Mouse (Mus musculus): Measurements from ENCODE around the gene Laptm5. TPM values are rescaled to one million over a fixed set of nuclear protein-coding genes. Genes with fewer than 3 reads are reported as not detected.

The Laptm5 gene
- total RNA-seq (2015; ENCODE audit: low replicate concordance) = 171 and 179 TPM in 2 replicates
- 42.5 and 62.7 TPM in 2 replicates for total RNA-seq (2017; ENCODE audit: low replicate concordance)

GRCm38 (mm10) chr4:130913077-130913476, at the start of gene Laptm5:
Gene Laptm5, plus strand, starts transcription at chr4:130913125.
- ATAC-seq (replicated peaks; ENCODE audit: low FRiP score, poor library complexity, severe bottlenecking) = no peak

GRCm38 (mm10) chr4:130865460-130865859, 47.5 kb upstream of the Laptm5 start:
- ATAC-seq (replicated peaks; ENCODE audit: low FRiP score, poor library complexity, severe bottlenecking) = no peak

- no peak for ATAC-seq (replicated peaks; ENCODE audit: low FRiP score, poor library complexity, severe bottlenecking)
These were observed 47.0 kb upstream of the Laptm5 start for GRCm38 (mm10) chr4:130865901-130866371.

- ATAC-seq (replicated peaks; ENCODE audit: low FRiP score, poor library complexity, severe bottlenecking) = no peak
These were observed 45.0 kb upstream of the Laptm5 start for GRCm38 (mm10) chr4:130867940-130868339.

- no peak for ATAC-seq (replicated peaks; ENCODE audit: low FRiP score, poor library complexity, severe bottlenecking)
These were observed 44.1 kb upstream of the Laptm5 start for GRCm38 (mm10) chr4:130868803-130869202.

GRCm38 (mm10) chr4:130872414-130872813, 40.5 kb upstream of the Laptm5 start:
- no peak for ATAC-seq (replicated peaks; ENCODE audit: low FRiP score, poor library complexity, severe bottlenecking)

- no peak for ATAC-seq (replicated peaks; ENCODE audit: low FRiP score, poor library complexity, severe bottlenecking)
These were observed 39.5 kb upstream of the Laptm5 start for GRCm38 (mm10) chr4:130873440-130873839.

- ATAC-seq (replicated peaks; ENCODE audit: low FRiP score, poor library complexity, severe bottlenecking) = no peak
These were observed 38.3 kb upstream of the Laptm5 start for GRCm38 (mm10) chr4:130874601-130875000.

GRCm38 (mm10) chr4:130876016-130876726, 36.8 kb upstream of the Laptm5 start:
- no peak for ATAC-seq (replicated peaks; ENCODE audit: low FRiP score, poor library complexity, severe bottlenecking)

- 0 out of 2 replicates have a peak, but pooled peaks have one; percentile 59 for ATAC-seq (replicated peaks; ENCODE audit: low FRiP score, poor library complexity, severe bottlenecking)
These were observed 34.5 kb upstream of the Laptm5 start for GRCm38 (mm10) chr4:130878273-130879047.

GRCm38 (mm10) chr4:130879048-130879384, 33.9 kb upstream of the Laptm5 start:
- no peak for ATAC-seq (replicated peaks; ENCODE audit: low FRiP score, poor library complexity, severe bottlenecking)

GRCm38 (mm10) chr4:130881336-130881735, 31.6 kb upstream of the Laptm5 start:
- ATAC-seq (replicated peaks; ENCODE audit: low FRiP score, poor library complexity, severe bottlenecking) = no peak

GRCm38 (mm10) chr4:130882762-130883161, 30.2 kb upstream of the Laptm5 start:
- no peak for ATAC-seq (replicated peaks; ENCODE audit: low FRiP score, poor library complexity, severe bottlenecking)

GRCm38 (mm10) chr4:130883820-130884533, 28.9 kb upstream of the Laptm5 start:
- ATAC-seq (replicated peaks; ENCODE audit: low FRiP score, poor library complexity, severe bottlenecking) = no peak

GRCm38 (mm10) chr4:130887148-130887745, 25.7 kb upstream of the Laptm5 start:
- ATAC-seq (replicated peaks; ENCODE audit: low FRiP score, poor library complexity, severe bottlenecking) = no peak

- no peak for ATAC-seq (replicated peaks; ENCODE audit: low FRiP score, poor library complexity, severe bottlenecking)
These were observed 23.0 kb upstream of the Laptm5 start for GRCm38 (mm10) chr4:130889777-130890510.

- no peak for ATAC-seq (replicated peaks; ENCODE audit: low FRiP score, poor library complexity, severe bottlenecking)
These were observed 22.4 kb upstream of the Laptm5 start for GRCm38 (mm10) chr4:130890511-130890840.

GRCm38 (mm10) chr4:130892001-130892587, 20.8 kb upstream of the Laptm5 start:
- peak; percentile 71; the same call in 1 of the 2 replicates for ATAC-seq (replicated peaks; ENCODE audit: low FRiP score, poor library complexity, severe bottlenecking)

- ATAC-seq (replicated peaks; ENCODE audit: low FRiP score, poor library complexity, severe bottlenecking) = no peak
These were observed 19.2 kb upstream of the Laptm5 start for GRCm38 (mm10) chr4:130893688-130894087.

Data from erythroblast, adult 5-6 weeks (primary cell).